Mouse (Mus musculus) myocyte (in vitro differentiated cells): ENCODE measurements around the gene Slc7a8.

ENCODE experiments used
- CEBPB ChIP-seq: IDR thresholded peaks from 2 replicates; pipeline ENCODE4 v1.6.1; 2011; ENCODE audit warnings: mild to moderate bottlenecking, moderate library complexity; ENCODE audit not compliant: poor library complexity, insufficient read depth, severe bottlenecking
- E2F4 ChIP-seq: IDR thresholded peaks from one replicate; pipeline ENCODE4 v1.6.1; 2011; ENCODE audit warnings: mild to moderate bottlenecking, control low read depth, moderate library complexity; ENCODE audit not compliant: insufficient read depth
- MAX ChIP-seq: IDR thresholded peaks from one replicate; pipeline ENCODE4 v1.6.1; 2011; ENCODE audit warnings: low read depth, mild to moderate bottlenecking, control low read depth
- MYOD1 ChIP-seq, 3 experiments: IDR thresholded peaks; one replicate each; pipeline ENCODE4 v1.6.1; 2011; ENCODE audit warnings: control low read depth in 2 of 3, low read depth in 2 of 3, mild to moderate bottlenecking in 2 of 3, moderate library complexity in 1 of 3; ENCODE audit not compliant: insufficient read length in 2 of 3, control insufficient read depth in 1 of 3
- MYOG ChIP-seq, 3 experiments: IDR thresholded peaks; one replicate each; pipeline ENCODE4 v1.6.1; 2011; ENCODE audit warnings: control low read depth in 2 of 3, low read depth in 2 of 3, mild to moderate bottlenecking in 2 of 3; ENCODE audit not compliant: insufficient read length in 2 of 3, control insufficient read depth in 1 of 3, insufficient read depth in 1 of 3
- POLR2A ChIP-seq: IDR thresholded peaks from one replicate; pipeline ENCODE4 v1.6.1; 2011; ENCODE audit warnings: low read depth, mild to moderate bottlenecking, control low read depth, moderate library complexity; ENCODE audit not compliant: insufficient read length
- POLR2AphosphoS2 ChIP-seq: IDR thresholded peaks from one replicate; pipeline ENCODE4 v1.6.1; 2011; ENCODE audit warnings: low read depth, control low read depth; ENCODE audit not compliant: insufficient read length
- SRF ChIP-seq: IDR thresholded peaks from one replicate; pipeline ENCODE4 v1.6.1; 2011; ENCODE audit warnings: low read depth; ENCODE audit not compliant: control insufficient read depth, insufficient read length
- TCF12 ChIP-seq: IDR thresholded peaks from one replicate; pipeline ENCODE4 v1.6.1; 2011; ENCODE audit warnings: mild to moderate bottlenecking, control low read depth; ENCODE audit not compliant: poor library complexity, insufficient read depth, severe bottlenecking
- TCF3 ChIP-seq: IDR thresholded peaks from one replicate; pipeline ENCODE4 v1.6.1; 2011; ENCODE audit warnings: low read depth, control low read depth; ENCODE audit not compliant: insufficient read length
- USF1 ChIP-seq: IDR thresholded peaks from one replicate; pipeline ENCODE4 v1.6.1; 2011; ENCODE audit warnings: low read depth, mild to moderate bottlenecking, control low read depth, moderate library complexity

GRCm38 (mm10) chr14:54756382-54756781 is 25.4 kb downstream of the Slc7a8 start:
- TF ChIP-seq E2F4 (no peak), POLR2AphosphoS2 (no peak), MYOG (IDR thresholded peaks at IDR 0.05; ENCODE audit: control insufficient read depth in 1 of 3, insufficient read depth in 1 of 3, insufficient read length in 2 of 3, low read depth in 2 of 3) (no peak), MAX (no peak), POLR2A (no peak), TCF12 (no peak), CEBPB (no peak), TCF3 (no peak), MYOD1 (IDR thresholded peaks at IDR 0.05; ENCODE audit: control insufficient read depth in 1 of 3, insufficient read length in 2 of 3, low read depth in 2 of 3) (no peak), USF1 (no peak), SRF (no peak)
